Mouse (Mus musculus) hindbrain, embryonic 10.5 days (tissue): Measurements from ENCODE around the gene Plscr1. TPM values are rescaled to one million over a fixed set of nuclear protein-coding genes. Genes with fewer than 3 reads are reported as not detected.

Experiments used
- DNase-seq: peaks from one replicate; pipeline ENCODE4 v3.0.0-alpha.2; 2017; ENCODE audit warnings: low spot score
- H3K27ac ChIP-seq: fragments of 300-500 bp; sonication (generic); 2 replicates; pipeline ENCODE4 v1.5.1; 2016; ENCODE audit warnings: mild to moderate bottlenecking, moderate library complexity
- H3K27me3 ChIP-seq: fragments of 300-500 bp; sonication (generic); 2 replicates; pipeline ENCODE4 v1.6.1; 2016; ENCODE audit warnings: mild to moderate bottlenecking; ENCODE audit not compliant: poor library complexity, insufficient read depth, severe bottlenecking
- H3K36me3 ChIP-seq: fragments of 300-500 bp; sonication (generic); 2 replicates; pipeline ENCODE4 v1.6.1; 2016; ENCODE audit warnings: mild to moderate bottlenecking, moderate library complexity
- H3K4me1 ChIP-seq: fragments of 300-500 bp; sonication (generic); replicated peaks from 2 replicates; pipeline ENCODE4 v1.6.1; 2016; ENCODE audit warnings: mild to moderate bottlenecking
- H3K4me3 ChIP-seq: fragments of 300-500 bp; sonication (generic); 2 replicates; pipeline ENCODE4 v1.5.1; 2016; ENCODE audit warnings: mild to moderate bottlenecking, moderate library complexity
- H3K9me3 ChIP-seq: fragments of 300-500 bp; sonication (generic); 2 replicates; pipeline ENCODE4 v1.6.1; 2016; ENCODE audit warnings: mild to moderate bottlenecking, moderate library complexity
- WGBS: fragments of 180-500 bp; shearing (Covaris S2); methylation state at CpG from one replicate; pipeline ENCODE4 v1.1.7; 2016; 5-methylcytosine and 5-hydroxymethylcytosine counted together
- polyA plus RNA-seq: library from polyadenylated mRNA; unstranded; fragments of >200 nt; fragmentation: Nextera tagmentation; extraction: Ambion mirVana; gene quantifications from 2 replicates; pipeline ENCODE4 v1.2.1, GENCODE M21; 2016

Gene Plscr1
- polyA plus RNA-seq, 1 experiment from 2014 or later, result 26.8 TPM

DNA sequence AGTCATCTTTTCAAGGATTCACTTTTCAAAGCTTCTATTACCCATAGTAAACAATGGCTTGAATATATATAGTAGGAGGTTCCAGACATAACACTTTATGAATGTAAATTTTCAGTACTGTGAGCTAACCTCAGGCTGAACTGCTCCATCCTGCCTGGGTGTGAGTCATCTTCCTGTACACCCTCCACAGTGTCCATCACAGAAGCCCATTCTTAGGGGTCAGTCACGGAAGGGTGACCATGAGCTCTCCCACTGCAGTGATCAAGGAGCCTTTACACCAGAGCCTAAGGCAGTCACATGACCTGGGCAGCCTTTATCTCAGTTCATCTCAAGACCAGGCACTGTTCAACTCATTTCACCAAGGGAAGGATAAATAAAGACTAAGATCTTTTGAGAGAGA lies 18.2 kb downstream of the Plscr1 start:
- Histone ChIP-seq H3K27me3 (no peaks in the 10 kb centered on the region), H3K4me3 (no peak overlapping the region), H3K4me1 (0 out of 2 replicates have a peak, but pooled peaks cover 3% of the 10 kb centered on the region), H3K9me3 (no peaks in the 10 kb centered on the region), H3K27ac (no peak overlapping the region), H3K36me3 (peaks cover 71% of the 10 kb centered on the region)
- 80% methylated on average over 1 of the region's 1 CpGs for WGBS
- DNase-seq, result no peak

- Histone ChIP-seq H3K4me1 (0 out of 2 replicates have a peak, but pooled peaks cover 6% of the 10 kb centered on the region), H3K27me3 (no peaks in the 10 kb centered on the region), H3K9me3 (no peaks in the 10 kb centered on the region), H3K27ac (no peak overlapping the region), H3K4me3 (no peak overlapping the region), H3K36me3 (peaks cover 74% of the 10 kb centered on the region)
- 96% methylated on average over 5 of the region's 5 CpGs for WGBS
- no peak for DNase-seq
Measured at GRCm38 (mm10) chr9:92269829-92270404, 20.4 kb downstream of the Plscr1 start.

GRCm38 (mm10) chr9:92270927-92271326 lies 21.4 kb downstream of the Plscr1 start:
- Histone ChIP-seq H3K36me3 (peaks cover 67% of the 10 kb centered on the region), H3K27me3 (no peaks in the 10 kb centered on the region)
- DNase-seq, result no peak

DNA sequence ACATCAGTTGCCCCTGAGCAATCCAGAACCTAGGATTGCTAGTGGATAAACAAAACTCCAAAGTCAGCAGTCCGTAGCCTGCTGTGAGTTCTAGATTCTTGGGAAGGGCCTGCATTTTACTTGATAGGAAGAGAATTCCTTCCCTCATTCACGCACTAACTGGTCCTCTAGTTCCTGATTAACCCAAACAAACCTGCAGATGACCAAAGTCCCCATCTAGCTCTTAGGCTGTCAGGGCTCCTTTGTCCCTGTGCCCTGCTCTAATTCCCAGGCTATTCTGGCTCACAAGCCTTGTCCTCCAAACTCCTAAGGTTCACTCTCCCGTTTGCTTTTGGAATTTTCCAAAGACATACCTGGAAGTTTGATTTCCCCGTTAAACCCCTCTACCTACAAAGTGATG lies 23.1 kb downstream of the Plscr1 start:
- WGBS, result 92% methylated on average over 4 of the region's 4 CpGs
- Histone ChIP-seq H3K27ac (no peak overlapping the region), H3K4me1 (peaks cover 11% of the 10 kb centered on the region; the same call in 1 of the 2 replicates), H3K27me3 (no peaks in the 10 kb centered on the region), H3K36me3 (peaks cover 50% of the 10 kb centered on the region), H3K9me3 (no peaks in the 10 kb centered on the region), H3K4me3 (no peak overlapping the region)
- DNase-seq, result no peak

More at GRCm38 (mm10) chr9:92270927-92271326, 21.4 kb downstream of the Plscr1 start:
- no peak overlapping the region for H3K27ac ChIP-seq
- no peaks in the 10 kb centered on the region for H3K9me3 ChIP-seq
- H3K4me3 ChIP-seq, result no peak overlapping the region
- WGBS, result 55% methylated on average over 4 of the region's 4 CpGs
- H3K4me1 ChIP-seq, result peaks cover 11% of the 10 kb centered on the region; the same call in 1 of the 2 replicates

DNA sequence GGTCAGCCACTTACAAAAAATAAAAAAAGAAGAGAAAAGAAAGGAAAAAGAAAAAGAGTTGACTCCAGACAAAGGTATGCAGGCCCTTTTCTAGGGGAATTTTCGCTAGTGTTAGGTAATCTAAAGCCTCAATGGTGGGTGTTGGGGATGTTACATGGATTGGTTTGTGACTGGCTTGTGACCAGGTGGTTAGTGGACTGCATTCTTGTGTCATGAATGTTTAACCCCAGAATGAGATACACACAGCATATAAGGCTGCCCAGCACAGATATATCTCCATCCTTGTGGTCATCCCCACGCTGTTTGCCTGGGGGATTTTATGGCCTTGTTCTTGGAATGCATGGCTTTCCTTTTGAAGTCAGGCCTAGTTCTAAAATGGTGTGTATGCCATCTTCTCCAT lies 23.7 kb downstream of the Plscr1 start:
- peaks cover 11% of the 10 kb centered on the region; the same call in 1 of the 2 replicates for H3K4me1 ChIP-seq
- WGBS, result 85% methylated on average over 2 of the region's 2 CpGs

DNA sequence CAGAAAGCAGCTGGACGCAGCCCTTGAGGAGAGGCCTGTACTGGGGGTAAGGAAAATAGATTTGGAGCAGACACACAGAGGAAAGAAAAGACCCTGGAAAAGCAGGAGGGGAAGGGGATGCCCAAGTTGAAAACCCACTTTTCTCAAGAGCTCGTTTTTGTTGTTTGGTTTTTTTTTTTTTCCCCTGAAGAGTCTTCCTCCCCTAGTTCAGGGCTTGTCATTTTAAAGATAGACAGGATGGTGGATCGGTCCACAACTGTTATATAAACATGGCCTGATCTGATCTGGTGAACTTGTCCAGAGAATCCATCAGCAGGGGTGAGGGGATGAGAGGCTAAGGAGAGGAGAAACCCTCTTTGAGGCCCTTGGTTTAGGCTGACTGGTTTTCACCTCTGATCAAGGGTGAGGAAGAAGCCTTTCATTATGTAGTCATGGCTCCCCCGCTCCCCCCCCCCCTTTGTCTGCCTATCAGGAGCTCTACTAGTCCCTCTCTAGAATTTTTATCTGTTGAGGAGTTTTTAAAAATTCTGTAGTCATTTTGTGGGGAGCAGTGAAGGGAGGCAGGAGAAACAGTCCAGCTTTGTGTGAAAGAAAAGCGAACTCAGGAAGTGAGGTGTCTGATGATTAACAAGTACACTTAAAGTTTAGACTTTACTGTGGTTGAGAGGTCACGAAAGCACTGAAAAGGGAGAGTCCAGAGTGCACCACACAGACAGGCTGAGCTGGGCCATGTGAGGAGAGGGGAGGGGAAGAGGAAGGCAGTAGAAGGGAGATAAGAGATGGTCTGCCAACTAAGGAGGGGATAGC lies 24.6 kb downstream of the Plscr1 start:
- H3K27me3 ChIP-seq, result no peaks in the 10 kb centered on the region
- no peaks in the 10 kb centered on the region for H3K9me3 ChIP-seq
- no peak overlapping the region for H3K4me3 ChIP-seq
- H3K27ac ChIP-seq, result no peak overlapping the region
- peaks cover 11% of the 10 kb centered on the region; the same call in 1 of the 2 replicates for H3K4me1 ChIP-seq
- WGBS, result 68% methylated on average over 6 of the region's 6 CpGs
- peaks cover 35% of the 10 kb centered on the region for H3K36me3 ChIP-seq
- no peak for DNase-seq

More for the DNA sequence above, 23.7 kb downstream of the Plscr1 start:
- Histone ChIP-seq H3K27me3 (no peaks in the 10 kb centered on the region), H3K9me3 (no peaks in the 10 kb centered on the region), H3K36me3 (peaks cover 44% of the 10 kb centered on the region), H3K4me3 (no peak overlapping the region), H3K27ac (no peak overlapping the region)
- DNase-seq, result no peak

DNA sequence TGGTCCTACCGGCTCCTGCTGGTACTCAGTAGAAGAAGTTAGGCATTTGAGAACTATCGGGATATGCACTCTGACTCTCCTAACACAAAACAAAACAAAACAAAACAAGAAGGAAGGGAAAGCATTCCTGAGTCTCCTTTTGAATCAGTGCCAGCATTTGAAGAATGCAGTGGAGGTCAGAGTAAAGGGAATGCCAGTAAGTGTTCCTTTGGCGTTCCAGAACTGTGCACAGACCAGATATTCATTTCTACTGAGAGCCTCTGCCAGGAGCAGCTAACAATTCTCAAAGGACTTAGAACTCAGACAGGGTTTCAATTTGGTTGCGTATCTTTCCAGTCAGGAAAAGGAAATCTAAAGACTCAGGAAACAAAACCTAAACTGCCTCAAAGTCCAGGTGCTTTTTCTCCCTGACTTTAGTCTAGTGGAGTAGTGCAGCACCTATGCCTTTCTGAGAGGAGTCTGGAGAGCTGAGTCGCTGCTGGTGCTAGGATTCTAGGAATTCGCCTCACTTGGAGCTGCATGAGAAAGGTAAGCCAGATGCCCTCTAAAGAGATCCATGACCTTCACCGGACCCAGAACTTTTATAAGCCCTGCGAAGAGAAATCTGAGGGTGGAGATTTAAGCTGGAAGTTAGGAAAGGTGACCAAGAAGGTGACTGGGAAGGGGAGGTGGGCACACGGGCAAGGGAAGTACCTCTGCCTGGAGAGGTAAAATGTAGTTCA lies 26.1 kb downstream of the Plscr1 start, which contains the start of gene Plscr2:
TSS of gene Plscr2 (plus strand) at position 117 of the 722 bp plus-strand sequence.
- no peak within 1 kb of the TSS for H3K4me3 ChIP-seq
- peaks cover 11% of the 10 kb centered on the region; the same call in 1 of the 2 replicates for H3K4me1 ChIP-seq
- H3K27me3 ChIP-seq, result no peaks in the 10 kb centered on the region
- no peaks in the 10 kb centered on the region for H3K9me3 ChIP-seq
- 76% methylated on average over 9 of the region's 9 CpGs for WGBS
- no peak for DNase-seq
- H3K36me3 ChIP-seq, result peaks cover 21% of the 10 kb centered on the region
- no peak within 1 kb of the TSS for H3K27ac ChIP-seq

DNA sequence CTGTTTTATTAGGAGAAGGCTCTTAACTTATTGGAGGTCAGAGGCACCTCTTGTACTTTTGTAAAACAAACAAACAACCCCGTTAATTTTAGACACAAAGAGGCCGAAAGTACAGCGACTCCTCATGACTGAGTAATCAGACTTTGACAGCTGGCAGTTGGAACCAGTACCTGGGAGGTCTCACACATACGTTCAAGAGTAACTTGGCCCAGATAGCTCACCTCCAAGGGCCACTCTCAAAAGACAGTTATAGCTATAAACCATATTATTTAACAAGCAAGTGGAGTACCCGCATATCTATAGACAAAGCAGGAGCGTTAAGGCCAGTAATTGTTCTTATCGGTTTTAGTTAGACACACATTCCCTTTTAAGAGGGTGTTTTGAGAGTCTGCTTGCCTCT lies 26.8 kb downstream of the Plscr1 start:
- 82% methylated on average over 7 of the region's 7 CpGs for WGBS
- Histone ChIP-seq H3K36me3 (peaks cover 14% of the 10 kb centered on the region), H3K4me1 (peaks cover 8% of the 10 kb centered on the region; the same call in 1 of the 2 replicates), H3K4me3 (no peak overlapping the region), H3K9me3 (no peaks in the 10 kb centered on the region), H3K27ac (no peak overlapping the region), H3K27me3 (no peaks in the 10 kb centered on the region)
- no peak for DNase-seq

DNA sequence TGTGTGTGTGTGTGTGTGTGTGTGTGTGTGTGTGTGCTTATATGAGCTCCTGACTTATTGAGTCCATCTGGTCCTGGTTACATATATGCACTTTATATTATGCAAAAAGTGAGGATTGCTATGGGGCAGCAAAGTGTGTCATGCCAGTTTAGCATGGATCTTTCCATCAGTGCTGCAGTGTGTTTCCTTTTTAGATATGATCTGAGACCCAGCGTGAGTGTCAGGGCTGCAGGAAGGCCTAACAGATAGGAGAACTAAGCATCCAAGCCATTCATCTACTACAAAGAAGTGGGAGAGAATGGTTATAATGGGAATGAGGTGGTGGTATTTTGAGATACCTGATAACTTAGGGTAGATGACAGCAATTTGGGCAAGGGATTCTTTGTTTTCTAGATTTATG lies 30.5 kb downstream of the Plscr1 start:
- H3K27ac ChIP-seq, result no peak overlapping the region
- H3K4me3 ChIP-seq, result no peak overlapping the region
- no peaks in the 10 kb centered on the region for H3K27me3 ChIP-seq
- WGBS, result 91% methylated on average over 1 of the region's 1 CpGs
- H3K4me1 ChIP-seq, result peaks cover 5% of the 10 kb centered on the region; the same call in 1 of the 2 replicates
- H3K9me3 ChIP-seq, result no peaks in the 10 kb centered on the region
- DNase-seq, result no peak
- no peaks in the 10 kb centered on the region for H3K36me3 ChIP-seq

GRCm38 (mm10) chr9:92282563-92283171 lies 33.1 kb downstream of the Plscr1 start:
- Histone ChIP-seq H3K36me3 (no peaks in the 10 kb centered on the region), H3K4me1 (no peaks in the 10 kb centered on the region), H3K27ac (no peak overlapping the region), H3K27me3 (no peaks in the 10 kb centered on the region), H3K9me3 (no peaks in the 10 kb centered on the region), H3K4me3 (no peak overlapping the region)
- no peak for DNase-seq
- 43% methylated on average over 7 of the region's 7 CpGs for WGBS

- Histone ChIP-seq H3K36me3 (no peaks in the 10 kb centered on the region), H3K4me1 (no peaks in the 10 kb centered on the region), H3K4me3 (no peak overlapping the region), H3K27me3 (no peaks in the 10 kb centered on the region), H3K27ac (no peak overlapping the region), H3K9me3 (no peaks in the 10 kb centered on the region)
- DNase-seq, result no peak
- WGBS, result 81% methylated on average over 3 of the region's 3 CpGs
Measured at GRCm38 (mm10) chr9:92289675-92290074, 40.1 kb downstream of the Plscr1 start.

- no peaks in the 10 kb centered on the region for H3K27me3 ChIP-seq
- H3K9me3 ChIP-seq, result no peaks in the 10 kb centered on the region
- H3K4me3 ChIP-seq, result no peak overlapping the region
- DNase-seq, result no peak
- H3K4me1 ChIP-seq, result no peaks in the 10 kb centered on the region
- no peak overlapping the region for H3K27ac ChIP-seq
- H3K36me3 ChIP-seq, result no peaks in the 10 kb centered on the region
- 66% methylated on average over 2 of the region's 2 CpGs for WGBS
Measured at GRCm38 (mm10) chr9:92292169-92292568, 42.6 kb downstream of the Plscr1 start.
